Mouse (Mus musculus) embryonic facial prominence, embryonic 14.5 days (tissue): ENCODE measurements around the gene Ssmem1. TPM values are rescaled to one million over a fixed set of nuclear protein-coding genes. Genes with fewer than 3 reads are reported as not detected.

Experiments
- ATAC-seq: fragments of 200-750 bp; cut with Nextera tagmentation; 2 replicates; pipeline ENCODE4 v1.8.0; 2017; ENCODE audit warnings: low read depth, moderate number of reproducible peaks, moderate TSS enrichment
- DNase-seq: peaks from one replicate; pipeline ENCODE4 v3.0.0-alpha.2; 2015; ENCODE audit warnings: low spot score
- H3K27ac ChIP-seq: fragments of 300-500 bp; sonication (generic); replicated peaks from 2 replicates; pipeline ENCODE4 v1.5.1; 2014; ENCODE audit warnings: low read depth, mild to moderate bottlenecking, low read length, moderate library complexity
- H3K27me3 ChIP-seq: fragments of 300-500 bp; sonication (generic); replicated peaks from 2 replicates; pipeline ENCODE4 v1.6.1; 2014; ENCODE audit warnings: low read length; ENCODE audit not compliant: control insufficient read depth, insufficient read depth
- H3K36me3 ChIP-seq: fragments of 300-500 bp; sonication (generic); 2 replicates; pipeline ENCODE4 v1.6.1; 2014; ENCODE audit warnings: low read length, mixed read lengths; ENCODE audit not compliant: control insufficient read depth, insufficient read depth
- H3K4me1 ChIP-seq: fragments of 300-500 bp; sonication (generic); 2 replicates; pipeline ENCODE4 v1.6.1; 2014; ENCODE audit warnings: antibody characterized with exemption, low read length; ENCODE audit not compliant: control insufficient read depth, insufficient read depth
- H3K4me2 ChIP-seq: fragments of 300-500 bp; sonication (generic); 2 replicates; pipeline ENCODE4 v1.6.1; 2014; ENCODE audit warnings: low read depth, mild to moderate bottlenecking, low read length, moderate library complexity, mixed read lengths
- H3K4me3 ChIP-seq: fragments of 300-500 bp; sonication (generic); 2 replicates; pipeline ENCODE4 v1.5.1; 2014; ENCODE audit warnings: low read depth, mild to moderate bottlenecking, low read length
- H3K9ac ChIP-seq: fragments of 300-500 bp; sonication (generic); 2 replicates; pipeline ENCODE4 v1.6.1; 2014; ENCODE audit warnings: low read depth, mild to moderate bottlenecking, low read length, moderate library complexity, mixed read lengths
- H3K9me3 ChIP-seq: fragments of 300-500 bp; sonication (generic); 2 replicates; pipeline ENCODE4 v1.6.1; 2016; ENCODE audit warnings: low read length; ENCODE audit not compliant: control insufficient read depth
- WGBS: fragments of 180-500 bp; shearing (Covaris S2); extraction: QIAGEN DNeasy Blood & Tissue Kit; methylation state at CpG from one replicate; pipeline ENCODE4 v1.1.7; 2014; 5-methylcytosine and 5-hydroxymethylcytosine counted together
- polyA plus RNA-seq: library from polyadenylated mRNA; unstranded; fragments of >200 nt; fragmentation: Nextera tagmentation; extraction: Ambion mirVana; gene quantifications from 2 replicates; pipeline ENCODE4 v1.2.1, GENCODE M21; 2014

The Ssmem1 gene
- polyA plus RNA-seq, 1 experiment from 2014 or later: 0.51 TPM

DNA sequence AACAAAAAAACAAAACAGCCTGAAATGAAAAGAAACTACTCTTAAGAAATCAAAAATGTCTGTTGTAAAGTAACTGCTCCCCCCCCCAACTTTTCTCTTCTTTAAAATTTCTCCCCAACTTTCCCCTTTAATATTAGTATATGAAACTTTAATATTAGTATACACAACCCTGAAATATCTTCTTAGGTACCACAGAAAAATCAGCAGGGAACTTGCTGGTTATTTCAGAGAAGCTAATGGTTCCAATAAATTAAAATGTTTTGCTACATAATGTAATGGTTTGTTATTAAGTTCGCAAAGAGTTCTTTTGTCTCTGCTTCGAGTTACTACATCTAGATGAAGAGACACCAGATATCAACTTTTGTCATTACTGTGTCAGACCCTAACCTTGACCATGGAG is 825 bp upstream of the Ssmem1 start:
- Histone ChIP-seq H3K9ac (peak overlapping the region; percentile 82), H3K27me3 (no peaks in the 10 kb centered on the region), H3K27ac (peak overlapping the region; percentile 96), H3K4me3 (peak overlapping the region; percentile 50), H3K36me3 (peaks cover 31% of the 10 kb centered on the region), H3K4me1 (peaks cover 7% of the 10 kb centered on the region), H3K4me2 (peak overlapping the region; percentile 64), H3K9me3 (no peaks in the 10 kb centered on the region)
- ATAC-seq: no peak
- WGBS: 6% methylated on average over 2 of the region's 2 CpGs
- no peak for DNase-seq

DNA sequence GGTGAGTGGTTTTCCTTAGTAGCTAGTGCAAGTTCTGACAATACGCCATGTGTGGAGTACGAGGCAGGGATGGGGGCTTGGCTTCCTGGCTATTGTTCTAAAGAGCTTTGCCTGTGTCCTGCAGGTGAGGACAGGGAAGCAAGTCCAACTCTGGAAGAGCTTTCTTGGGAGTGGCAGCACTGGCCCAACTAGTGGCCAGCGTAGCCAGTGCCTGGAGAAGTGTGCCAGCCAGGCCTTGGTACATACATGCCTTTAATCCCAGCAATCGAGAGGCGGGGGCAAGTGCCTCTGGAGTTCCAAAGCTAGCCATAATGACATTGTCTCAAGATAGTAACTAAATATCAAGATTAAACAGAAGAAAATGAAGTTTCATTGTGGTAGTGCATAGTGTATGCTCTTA is 642 bp downstream of the Ssmem1 start:
- Histone ChIP-seq H3K4me2 (peak overlapping the region; percentile 64), H3K9me3 (no peaks in the 10 kb centered on the region), H3K27me3 (no peaks in the 10 kb centered on the region), H3K36me3 (peaks cover 20% of the 10 kb centered on the region), H3K27ac (peak overlapping the region; percentile 96), H3K4me1 (peaks cover 17% of the 10 kb centered on the region), H3K9ac (peak overlapping the region; percentile 54), H3K4me3 (no peak overlapping the region)
- DNase-seq: no peak
- WGBS: 58% methylated on average over 5 of the region's 5 CpGs
- ATAC-seq: no peak

DNA sequence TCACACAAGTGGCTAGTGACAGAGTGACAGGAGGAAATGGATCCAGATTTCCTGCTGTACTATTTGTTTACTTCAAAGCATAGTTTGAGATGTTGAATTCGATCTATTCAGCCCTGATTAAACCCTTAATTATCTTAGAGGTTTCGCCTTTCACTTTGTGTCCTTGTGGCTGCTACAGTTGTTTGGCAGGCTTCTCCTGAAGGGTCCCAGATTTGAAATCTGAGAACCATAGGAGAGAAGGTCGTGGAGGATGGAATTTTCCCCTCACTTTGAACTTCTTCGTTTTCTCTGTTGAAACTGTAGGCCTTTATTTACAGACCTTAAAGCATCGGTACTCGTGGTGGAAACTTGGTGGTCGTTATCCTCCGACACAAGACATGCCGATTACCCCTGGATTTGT is 4.6 kb downstream of the Ssmem1 start:
- H3K9ac ChIP-seq: peak overlapping the region; percentile 39; the same call in 1 of the 2 replicates
- peak; percentile 74 for DNase-seq
- H3K36me3 ChIP-seq: no peaks in the 10 kb centered on the region
- WGBS: 3% methylated on average over 9 of the region's 9 CpGs
- ATAC-seq: no peak
- peak overlapping the region; percentile 46 for H3K27ac ChIP-seq
- no peak overlapping the region for H3K4me3 ChIP-seq
- H3K27me3 ChIP-seq: no peaks in the 10 kb centered on the region
- peak overlapping the region; percentile 21; the same call in 1 of the 2 replicates for H3K4me2 ChIP-seq
- no peaks in the 10 kb centered on the region for H3K9me3 ChIP-seq
- peaks cover 17% of the 10 kb centered on the region for H3K4me1 ChIP-seq

DNA sequence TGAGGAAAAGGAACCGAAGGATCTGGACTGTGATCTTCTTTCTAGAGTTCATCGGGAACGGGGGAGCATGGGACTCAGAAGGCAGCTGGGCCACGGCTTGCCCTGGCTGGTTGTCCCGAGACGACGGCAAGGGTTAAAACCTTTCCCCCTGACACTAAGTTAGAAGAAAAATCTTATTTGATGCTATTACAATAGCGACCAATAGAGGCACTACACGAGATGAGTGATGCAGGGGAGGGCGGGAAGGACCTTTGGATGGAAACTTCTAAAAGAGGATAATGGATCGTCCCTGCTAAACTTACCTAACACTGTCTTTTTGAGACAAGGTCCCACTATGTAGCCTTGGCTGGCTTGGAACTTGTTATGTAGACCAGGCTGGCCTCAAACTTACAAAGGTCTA is 10.8 kb downstream of the Ssmem1 start:
- Histone ChIP-seq H3K27ac (no peak overlapping the region), H3K4me3 (no peak overlapping the region), H3K9ac (no peak overlapping the region), H3K4me2 (no peak overlapping the region), H3K27me3 (no peaks in the 10 kb centered on the region), H3K4me1 (peaks cover 6% of the 10 kb centered on the region), H3K9me3 (no peaks in the 10 kb centered on the region), H3K36me3 (no peaks in the 10 kb centered on the region)
- 70% methylated on average over 11 of the region's 11 CpGs for WGBS
- DNase-seq (no peak), ATAC-seq (no peak)

DNA sequence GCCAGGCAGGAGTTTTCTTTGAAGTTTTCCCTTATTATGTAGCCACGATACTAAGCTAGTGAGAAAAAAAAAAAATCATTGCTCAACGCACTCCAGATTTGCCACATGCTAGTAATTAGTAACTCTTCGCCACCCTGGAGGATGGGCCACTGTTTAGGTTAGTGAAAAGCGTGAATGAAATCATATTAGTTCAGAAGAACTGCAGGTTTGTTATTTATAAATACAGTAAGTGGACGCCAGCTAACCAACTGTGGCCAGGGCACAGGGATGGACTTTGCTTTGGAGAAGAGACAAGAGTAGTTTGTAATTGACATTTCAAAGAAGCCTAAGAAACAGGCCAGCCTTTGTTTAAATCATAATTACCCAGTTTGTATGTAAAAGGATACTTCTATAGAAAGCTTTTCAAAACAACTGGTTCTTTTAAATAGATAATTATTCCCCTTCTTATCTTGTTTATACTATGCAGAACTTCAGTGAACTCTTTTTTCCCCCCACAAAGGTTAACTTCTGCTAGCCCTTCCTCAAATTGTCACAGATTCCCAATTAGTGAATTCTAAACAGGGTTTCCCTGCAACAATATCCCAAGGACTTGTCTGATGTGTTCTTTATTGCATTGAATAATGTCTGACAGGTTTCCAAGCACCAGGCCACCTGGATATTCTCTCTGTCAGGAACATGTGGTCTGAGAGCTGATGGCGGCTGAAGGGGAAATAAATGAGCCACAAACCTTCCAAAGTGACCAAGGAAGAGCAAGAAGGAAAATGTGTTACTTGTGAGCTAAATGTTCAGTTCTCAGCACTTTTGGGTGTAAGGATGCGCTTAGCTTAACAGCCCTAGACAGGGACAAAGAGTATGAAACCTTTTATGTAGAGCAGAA is 16.0 kb downstream of the Ssmem1 start:
- Histone ChIP-seq H3K4me3 (no peak overlapping the region), H3K4me1 (peaks cover 45% of the 10 kb centered on the region), H3K9ac (no peak overlapping the region), H3K4me2 (no peak overlapping the region), H3K9me3 (no peaks in the 10 kb centered on the region), H3K27ac (peak overlapping the region; percentile 97), H3K27me3 (no peaks in the 10 kb centered on the region), H3K36me3 (no peaks in the 10 kb centered on the region)
- DNase-seq (no peak), ATAC-seq (no peak; the same call in 1 of the 2 replicates)
- WGBS: 29% methylated on average over 7 of the region's 7 CpGs

DNA sequence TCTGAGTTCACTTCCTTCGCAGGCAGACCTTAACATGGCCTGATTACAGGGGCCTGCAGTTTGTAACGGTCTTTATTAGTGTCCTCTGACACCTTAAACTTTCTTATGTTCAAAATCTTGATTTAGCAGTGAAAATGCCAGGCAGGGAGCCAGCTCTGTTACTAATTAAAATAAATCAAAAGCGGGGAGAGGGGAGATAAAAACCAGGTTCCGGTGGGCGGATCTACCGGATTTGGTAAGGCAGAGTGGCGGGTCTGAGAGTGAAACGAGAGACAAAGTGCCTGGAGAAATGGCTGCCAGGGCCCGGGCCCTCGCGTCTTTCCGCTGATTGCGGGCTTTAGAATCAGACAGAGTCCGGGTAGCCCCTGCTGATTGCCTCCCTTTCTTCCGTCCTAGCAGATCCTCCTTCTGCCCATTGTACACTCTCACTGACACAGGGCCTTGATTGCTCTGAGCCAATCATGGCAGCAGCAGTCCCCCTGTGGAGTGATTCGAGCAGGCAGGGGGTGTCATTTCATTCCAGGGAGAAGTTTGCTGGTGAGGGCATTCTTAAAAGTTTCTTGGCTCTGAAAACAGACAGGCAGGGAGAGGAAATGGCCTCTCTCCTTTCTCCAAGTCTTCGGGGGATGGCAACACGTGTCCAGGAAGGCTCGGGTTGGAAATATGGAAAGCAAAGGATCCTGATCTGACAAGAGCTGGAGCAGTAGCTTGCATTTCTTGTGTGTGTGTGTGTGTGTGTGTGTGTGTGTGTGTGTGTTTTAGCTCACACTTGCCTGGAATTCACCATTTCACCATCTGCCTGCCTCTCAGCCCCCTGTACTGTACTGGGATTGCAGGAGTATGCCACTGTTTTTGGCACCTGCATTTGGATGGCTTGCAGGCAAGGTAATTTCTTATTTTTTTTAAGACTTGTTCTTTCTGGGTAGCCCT is 17.2 kb downstream of the Ssmem1 start:
- Histone ChIP-seq H3K9ac (peak overlapping the region; percentile 52; the same call in 1 of the 2 replicates), H3K27ac (peak overlapping the region; percentile 97), H3K4me2 (peak overlapping the region; percentile 31; the same call in 1 of the 2 replicates), H3K27me3 (no peaks in the 10 kb centered on the region), H3K9me3 (no peaks in the 10 kb centered on the region), H3K36me3 (no peaks in the 10 kb centered on the region), H3K4me1 (peaks cover 45% of the 10 kb centered on the region), H3K4me3 (no peak overlapping the region)
- WGBS: 11% methylated on average over 19 of the region's 19 CpGs
- DNase-seq (peak; percentile 85), ATAC-seq (peak; percentile 56)

DNA sequence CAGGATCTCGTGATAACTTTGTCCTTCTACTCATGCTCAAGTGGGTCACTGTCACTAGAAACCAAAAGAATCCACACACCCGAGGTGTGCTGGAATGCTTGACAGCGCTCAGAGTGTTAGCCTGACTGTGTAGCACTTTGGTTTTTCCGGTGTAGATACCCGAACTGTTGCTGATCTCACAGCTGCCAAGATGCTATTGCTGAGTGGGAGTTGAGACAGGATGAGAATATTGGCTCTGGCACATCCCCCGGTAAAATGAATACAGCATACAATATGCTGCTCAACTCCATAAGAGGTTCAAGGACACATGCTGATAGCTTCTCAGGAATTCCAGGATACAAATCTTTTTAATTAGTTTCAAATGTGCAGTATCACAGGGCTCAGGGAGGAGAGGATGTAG is 19.2 kb downstream of the Ssmem1 start:
- peak; percentile 65 for DNase-seq
- Histone ChIP-seq H3K36me3 (no peaks in the 10 kb centered on the region), H3K27ac (peak overlapping the region; percentile 97), H3K4me1 (peaks cover 45% of the 10 kb centered on the region), H3K4me3 (no peak overlapping the region), H3K9ac (no peak overlapping the region), H3K9me3 (no peaks in the 10 kb centered on the region), H3K4me2 (no peak overlapping the region), H3K27me3 (no peaks in the 10 kb centered on the region)
- ATAC-seq: peak; percentile 22; the same call in 1 of the 2 replicates
- WGBS: 33% methylated on average over 6 of the region's 6 CpGs

DNA sequence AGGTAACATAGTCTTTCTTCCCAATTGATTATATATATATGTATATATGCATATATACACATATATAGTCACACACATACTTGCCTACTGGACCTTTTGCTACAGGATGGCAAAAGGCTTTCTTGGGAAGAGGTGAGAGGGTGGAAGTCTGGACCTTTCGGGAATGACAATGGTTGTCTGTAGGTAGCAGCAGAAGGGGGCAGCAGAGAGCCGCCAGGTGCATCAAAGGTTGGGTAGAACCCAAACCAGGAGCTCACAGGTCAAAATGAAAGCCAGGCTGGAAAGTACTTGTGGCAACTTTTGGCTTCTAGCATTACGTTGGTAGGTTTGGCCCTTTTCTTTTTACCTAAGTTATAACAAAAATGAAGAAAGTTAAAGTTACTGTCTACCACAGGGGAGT is 25.7 kb downstream of the Ssmem1 start:
- no peak overlapping the region for H3K4me2 ChIP-seq
- DNase-seq (no peak), ATAC-seq (no peak)
- no peak overlapping the region for H3K4me3 ChIP-seq
- WGBS: 45% methylated on average over 3 of the region's 3 CpGs
- H3K9ac ChIP-seq: no peak overlapping the region
- H3K36me3 ChIP-seq: no peaks in the 10 kb centered on the region
- H3K27ac ChIP-seq: no peak overlapping the region
- no peaks in the 10 kb centered on the region for H3K9me3 ChIP-seq
- H3K4me1 ChIP-seq: peaks cover 13% of the 10 kb centered on the region; the same call in 1 of the 2 replicates
- no peaks in the 10 kb centered on the region for H3K27me3 ChIP-seq
